Mouse (Mus musculus): Measurements from ENCODE around the gene Map1lc3b. TPM values are rescaled to one million over a fixed set of nuclear protein-coding genes. Genes with fewer than 3 reads are reported as not detected.

Gene Map1lc3b
- 203 and 251 TPM in 2 replicates for polyA plus RNA-seq (2015; fragmentation: Nextera tagmentation; extraction: Ambion mirVana)

DNA sequence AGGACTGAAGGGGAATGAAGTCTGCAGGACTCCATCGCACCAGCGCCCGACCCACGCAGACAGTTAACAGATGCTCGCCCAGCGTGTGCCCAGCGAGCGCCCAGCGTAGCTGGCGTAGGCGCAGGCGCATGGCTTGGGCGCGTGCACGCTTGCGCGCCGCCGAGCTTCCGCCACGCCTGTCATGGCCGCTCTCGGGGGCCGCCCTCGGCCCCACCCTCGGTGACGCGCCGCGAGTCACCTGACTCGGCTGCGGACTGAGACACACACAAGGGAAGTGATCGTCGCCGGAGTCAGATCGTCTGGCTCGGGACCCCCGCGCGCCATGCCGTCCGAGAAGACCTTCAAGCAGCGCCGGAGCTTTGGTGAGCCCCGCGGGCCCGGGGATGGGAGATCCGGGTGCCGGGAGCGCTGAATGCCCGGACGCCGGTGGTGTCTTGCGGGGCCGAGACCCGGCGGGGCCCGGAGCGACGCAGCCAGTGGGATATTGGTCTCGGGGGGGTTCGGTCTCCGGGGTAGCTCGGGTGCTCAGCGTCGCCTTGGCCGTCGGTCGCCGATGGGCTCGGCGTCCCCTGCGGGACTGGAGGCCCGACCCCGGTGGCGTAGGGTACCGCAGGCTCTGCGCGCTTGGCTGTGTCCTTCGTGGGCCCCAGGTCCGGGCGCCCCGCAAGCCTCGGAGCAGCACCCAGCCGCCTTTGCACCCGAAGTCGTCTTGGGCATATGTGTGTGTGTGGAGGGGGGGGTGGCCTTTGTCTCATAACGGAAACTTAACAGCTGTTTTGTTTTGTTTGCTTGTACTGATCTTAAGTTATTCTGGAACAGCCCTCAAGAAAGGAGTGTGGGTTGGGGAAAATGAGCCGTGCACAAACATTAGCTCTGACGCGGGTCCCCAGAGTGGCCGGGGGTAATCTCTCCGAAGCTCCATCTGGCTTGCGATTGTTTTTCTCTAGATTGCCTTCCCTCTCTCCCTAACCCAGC lies at the start of gene Map1lc3b:
Map1lc3b (plus strand) TSS at position 159 of the 975 bp plus-strand sequence.
- Histone ChIP-seq H3K27ac (ENCODE audit: low read length) (peak within 1 kb of the TSS; percentile 78), H3K4me2 (ENCODE audit: low read depth, low read length) (peak within 1 kb of the TSS; percentile 93), H3K9me3 (replicated peaks; ENCODE audit: control insufficient read depth, low read length) (no peaks in the 10 kb centered on the region), H3K36me3 (ENCODE audit: control insufficient read depth, insufficient read depth) (peaks cover 14% of the 10 kb centered on the region; the same call in 1 of the 2 replicates), H3K27me3 (ENCODE audit: control insufficient read depth, insufficient read depth, low read length) (no peaks in the 10 kb centered on the region), H3K4me3 (ENCODE audit: low read length) (peak within 1 kb of the TSS; percentile 93), H3K4me1 (ENCODE audit: control insufficient read depth, insufficient read depth, low read length) (peaks cover 24% of the 10 kb centered on the region), H3K9ac (ENCODE audit: low read length) (peak within 1 kb of the TSS; percentile 92)
- WGBS = under 1% methylated on average over 91 of the region's 94 CpGs
- peak; percentile 87 for ATAC-seq (replicated peaks; ENCODE audit: extremely low read depth, insufficient read depth, low FRiP score)

DNA sequence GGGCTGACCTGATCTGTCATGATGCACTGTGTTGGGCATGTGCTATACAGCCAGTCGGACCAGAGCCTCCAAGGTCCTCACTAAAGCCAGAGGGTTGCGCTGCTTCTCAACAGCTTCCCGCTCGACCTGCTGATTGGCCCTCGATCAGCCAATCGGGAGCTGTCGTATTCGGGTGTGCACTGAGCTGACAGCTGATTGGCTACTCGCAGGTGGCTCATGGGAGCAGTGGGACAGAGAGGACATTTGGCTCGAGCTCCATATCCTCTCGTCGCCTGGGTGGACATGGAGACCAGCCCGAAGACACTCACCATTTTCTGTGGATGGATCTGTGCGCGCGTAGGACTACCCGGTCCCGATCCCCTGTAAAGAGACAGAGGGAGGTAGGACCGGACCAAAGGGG lies 48.3 kb upstream of the Map1lc3b start:
- H3K9me3 ChIP-seq (replicated peaks; ENCODE audit: control insufficient read depth, low read length) = peaks cover 3% of the 10 kb centered on the region; the same call in 1 of the 2 replicates
- H3K27me3 ChIP-seq (ENCODE audit: control insufficient read depth, insufficient read depth, low read length) = peaks cover 12% of the 10 kb centered on the region
- no peak overlapping the region for H3K9ac ChIP-seq (ENCODE audit: low read length)
- no peaks in the 10 kb centered on the region for H3K4me1 ChIP-seq (ENCODE audit: control insufficient read depth, insufficient read depth, low read length)
- H3K4me2 ChIP-seq (ENCODE audit: low read depth, low read length) = no peak overlapping the region
- no peaks in the 10 kb centered on the region for H3K36me3 ChIP-seq (ENCODE audit: control insufficient read depth, insufficient read depth)
- no peak overlapping the region for H3K27ac ChIP-seq (ENCODE audit: low read length)
- no peak overlapping the region for H3K4me3 ChIP-seq (ENCODE audit: low read length)
- no peak for ATAC-seq (replicated peaks; ENCODE audit: extremely low read depth, insufficient read depth, low FRiP score)
- 69% methylated on average over 19 of the region's 19 CpGs for WGBS

DNA sequence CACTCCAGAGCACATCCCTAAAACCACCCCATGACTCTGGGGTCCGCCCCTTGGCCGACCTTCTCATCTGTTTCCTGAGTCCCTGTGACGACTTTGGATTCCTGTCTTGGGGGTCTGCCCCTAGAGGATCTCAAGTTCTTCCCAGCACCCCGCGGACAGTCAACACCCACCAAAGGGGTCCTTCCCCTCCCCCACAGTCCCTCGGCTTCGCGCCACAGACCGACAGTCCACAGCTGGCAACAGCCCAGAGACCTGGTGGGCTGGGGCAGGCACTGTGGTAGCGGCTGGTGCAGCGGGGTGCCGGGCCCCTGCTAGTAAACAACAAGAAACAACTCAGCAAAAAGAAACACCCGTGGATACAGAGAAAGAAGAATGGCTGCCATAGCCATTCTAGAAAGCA lies 47.3 kb upstream of the Map1lc3b start:
- WGBS = 62% methylated on average over 13 of the region's 13 CpGs
- H3K4me2 ChIP-seq (ENCODE audit: low read depth, low read length) = no peak overlapping the region
- no peak overlapping the region for H3K27ac ChIP-seq (ENCODE audit: low read length)
- no peaks in the 10 kb centered on the region for H3K36me3 ChIP-seq (ENCODE audit: control insufficient read depth, insufficient read depth)
- H3K9ac ChIP-seq (ENCODE audit: low read length) = no peak overlapping the region
- ATAC-seq (replicated peaks; ENCODE audit: extremely low read depth, insufficient read depth, low FRiP score) = no peak
- H3K9me3 ChIP-seq (replicated peaks; ENCODE audit: control insufficient read depth, low read length) = peaks cover 3% of the 10 kb centered on the region; the same call in 1 of the 2 replicates
- H3K27me3 ChIP-seq (ENCODE audit: control insufficient read depth, insufficient read depth, low read length) = peaks cover 13% of the 10 kb centered on the region
- H3K4me3 ChIP-seq (ENCODE audit: low read length) = no peak overlapping the region
- no peaks in the 10 kb centered on the region for H3K4me1 ChIP-seq (ENCODE audit: control insufficient read depth, insufficient read depth, low read length)

DNA sequence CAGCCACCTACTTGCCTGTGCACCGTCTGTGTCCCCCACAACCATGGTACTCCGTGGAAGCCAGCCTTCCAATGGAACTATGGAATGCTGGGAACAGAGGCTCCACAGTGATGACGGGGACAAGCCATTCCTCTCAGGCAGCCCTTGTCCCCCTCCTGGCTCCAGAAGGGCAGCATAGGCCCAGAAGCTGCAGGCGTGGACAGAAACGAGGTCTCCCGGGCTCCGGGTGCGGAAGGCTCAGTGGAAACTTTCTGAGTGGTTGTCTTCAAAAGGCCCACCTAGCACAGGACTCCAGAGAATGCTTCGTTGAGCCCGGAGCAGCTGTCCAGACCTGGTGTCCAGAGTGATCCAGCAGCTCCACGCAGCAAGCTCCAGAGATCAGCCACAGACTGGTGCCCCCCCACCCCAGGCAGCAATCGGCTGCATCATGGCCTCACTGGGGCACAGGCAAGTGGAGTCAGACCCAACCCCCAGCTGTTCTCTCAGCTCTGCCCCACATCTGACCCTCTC lies 45.8 kb upstream of the Map1lc3b start, which contains the start of gene 1700018B08Rik:
1700018B08Rik (minus strand) TSS at position 45 of the 510 bp plus-strand sequence.
- H3K4me1 ChIP-seq (ENCODE audit: control insufficient read depth, insufficient read depth, low read length) = no peaks in the 10 kb centered on the region
- peaks cover 12% of the 10 kb centered on the region for H3K27me3 ChIP-seq (ENCODE audit: control insufficient read depth, insufficient read depth, low read length)
- H3K4me2 ChIP-seq (ENCODE audit: low read depth, low read length) = no peak within 1 kb of the TSS
- H3K9me3 ChIP-seq (replicated peaks; ENCODE audit: control insufficient read depth, low read length) = peaks cover 3% of the 10 kb centered on the region; the same call in 1 of the 2 replicates
- no peak within 1 kb of the TSS for H3K4me3 ChIP-seq (ENCODE audit: low read length)
- no peak for ATAC-seq (replicated peaks; ENCODE audit: extremely low read depth, insufficient read depth, low FRiP score)
- 68% methylated on average over 12 of the region's 12 CpGs for WGBS
- no peak within 1 kb of the TSS for H3K9ac ChIP-seq (ENCODE audit: low read length)
- no peaks in the 10 kb centered on the region for H3K36me3 ChIP-seq (ENCODE audit: control insufficient read depth, insufficient read depth)
- H3K27ac ChIP-seq (ENCODE audit: low read length) = no peak within 1 kb of the TSS

DNA sequence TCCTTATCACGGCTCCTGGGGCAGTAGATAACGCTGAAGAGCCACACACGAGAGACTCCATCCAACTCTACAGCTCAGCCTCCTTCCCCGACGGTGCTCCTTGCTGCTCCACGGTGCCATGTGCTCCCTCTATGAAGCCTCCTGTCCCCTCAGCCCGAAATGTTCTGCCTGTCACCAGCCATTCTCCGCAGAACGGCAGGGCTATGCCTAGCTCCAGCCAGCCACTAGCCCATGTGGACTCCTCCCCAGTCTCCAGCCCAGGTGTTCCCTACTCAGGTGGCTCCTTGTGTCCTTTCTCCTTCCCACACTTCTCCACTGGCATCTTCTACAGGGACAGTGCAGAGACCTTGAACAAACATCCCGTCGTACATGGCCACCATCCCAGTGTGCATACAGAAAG lies 45.2 kb upstream of the Map1lc3b start:
- 39% methylated on average over 11 of the region's 11 CpGs for WGBS

DNA sequence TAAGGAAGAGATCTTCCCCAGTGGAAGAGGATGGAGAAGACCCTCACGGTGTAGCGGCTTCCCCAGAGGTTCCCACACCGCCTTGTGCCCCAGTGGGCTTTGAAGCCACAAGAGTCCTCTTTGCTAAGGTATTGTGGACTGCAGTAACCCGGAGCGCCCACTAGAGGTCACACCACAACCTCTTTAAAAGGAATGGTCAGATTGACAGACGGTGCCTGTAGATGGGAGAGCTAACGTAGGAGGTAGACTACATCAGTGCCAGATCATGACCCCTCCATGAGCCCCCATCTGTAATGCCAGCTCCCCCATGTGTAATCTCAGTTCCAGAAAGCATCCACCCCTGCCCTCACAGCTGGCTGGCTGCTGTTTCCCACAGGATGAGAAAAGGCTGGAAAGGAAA lies 43.0 kb upstream of the Map1lc3b start:
- ATAC-seq (replicated peaks; ENCODE audit: extremely low read depth, insufficient read depth, low FRiP score) = no peak
- Histone ChIP-seq H3K27ac (ENCODE audit: low read length) (no peak overlapping the region), H3K9me3 (replicated peaks; ENCODE audit: control insufficient read depth, low read length) (no peaks in the 10 kb centered on the region), H3K4me1 (ENCODE audit: control insufficient read depth, insufficient read depth, low read length) (no peaks in the 10 kb centered on the region), H3K4me3 (ENCODE audit: low read length) (no peak overlapping the region), H3K4me2 (ENCODE audit: low read depth, low read length) (no peak overlapping the region), H3K36me3 (ENCODE audit: control insufficient read depth, insufficient read depth) (peaks cover 5% of the 10 kb centered on the region; the same call in 1 of the 2 replicates), H3K9ac (ENCODE audit: low read length) (no peak overlapping the region), H3K27me3 (ENCODE audit: control insufficient read depth, insufficient read depth, low read length) (peaks cover 8% of the 10 kb centered on the region)
- WGBS = 3% methylated on average over 7 of the region's 7 CpGs

More for the DNA sequence above, 45.2 kb upstream of the Map1lc3b start:
- Histone ChIP-seq H3K27me3 (ENCODE audit: control insufficient read depth, insufficient read depth, low read length) (peaks cover 8% of the 10 kb centered on the region), H3K4me1 (ENCODE audit: control insufficient read depth, insufficient read depth, low read length) (no peaks in the 10 kb centered on the region), H3K9ac (ENCODE audit: low read length) (no peak overlapping the region), H3K4me3 (ENCODE audit: low read length) (no peak overlapping the region), H3K4me2 (ENCODE audit: low read depth, low read length) (no peak overlapping the region), H3K36me3 (ENCODE audit: control insufficient read depth, insufficient read depth) (no peaks in the 10 kb centered on the region), H3K9me3 (replicated peaks; ENCODE audit: control insufficient read depth, low read length) (peaks cover 3% of the 10 kb centered on the region; the same call in 1 of the 2 replicates), H3K27ac (ENCODE audit: low read length) (no peak overlapping the region)
- ATAC-seq (replicated peaks; ENCODE audit: extremely low read depth, insufficient read depth, low FRiP score) = no peak

DNA sequence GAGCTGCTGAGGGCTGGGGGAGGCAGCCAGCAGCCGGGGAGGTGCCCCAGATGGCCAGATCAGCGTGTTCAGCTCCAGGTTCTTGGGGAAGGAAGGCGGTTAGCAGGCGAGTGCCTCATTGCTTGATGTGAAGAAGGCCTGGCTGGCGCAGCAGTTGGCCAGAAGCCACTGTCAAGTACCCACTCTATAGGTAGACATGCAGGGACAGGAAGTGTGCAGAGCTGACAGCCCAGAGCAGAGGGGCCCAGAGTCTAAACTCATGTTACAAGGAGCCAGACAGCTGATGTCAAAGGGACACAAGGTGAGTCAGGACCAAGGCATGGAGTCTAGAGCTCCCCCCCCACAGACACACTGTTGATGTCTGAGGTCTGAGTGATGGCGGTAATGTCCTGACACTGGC lies 40.1 kb upstream of the Map1lc3b start:
- ATAC-seq (replicated peaks; ENCODE audit: extremely low read depth, insufficient read depth, low FRiP score) = no peak
- Histone ChIP-seq H3K4me3 (ENCODE audit: low read length) (no peak overlapping the region), H3K27me3 (ENCODE audit: control insufficient read depth, insufficient read depth, low read length) (peaks cover 2% of the 10 kb centered on the region; the same call in 1 of the 2 replicates), H3K36me3 (ENCODE audit: control insufficient read depth, insufficient read depth) (peaks cover 22% of the 10 kb centered on the region), H3K27ac (ENCODE audit: low read length) (no peak overlapping the region), H3K9me3 (replicated peaks; ENCODE audit: control insufficient read depth, low read length) (no peaks in the 10 kb centered on the region), H3K4me2 (ENCODE audit: low read depth, low read length) (no peak overlapping the region), H3K9ac (ENCODE audit: low read length) (no peak overlapping the region), H3K4me1 (ENCODE audit: control insufficient read depth, insufficient read depth, low read length) (no peaks in the 10 kb centered on the region)
- 64% methylated on average over 6 of the region's 6 CpGs for WGBS

DNA sequence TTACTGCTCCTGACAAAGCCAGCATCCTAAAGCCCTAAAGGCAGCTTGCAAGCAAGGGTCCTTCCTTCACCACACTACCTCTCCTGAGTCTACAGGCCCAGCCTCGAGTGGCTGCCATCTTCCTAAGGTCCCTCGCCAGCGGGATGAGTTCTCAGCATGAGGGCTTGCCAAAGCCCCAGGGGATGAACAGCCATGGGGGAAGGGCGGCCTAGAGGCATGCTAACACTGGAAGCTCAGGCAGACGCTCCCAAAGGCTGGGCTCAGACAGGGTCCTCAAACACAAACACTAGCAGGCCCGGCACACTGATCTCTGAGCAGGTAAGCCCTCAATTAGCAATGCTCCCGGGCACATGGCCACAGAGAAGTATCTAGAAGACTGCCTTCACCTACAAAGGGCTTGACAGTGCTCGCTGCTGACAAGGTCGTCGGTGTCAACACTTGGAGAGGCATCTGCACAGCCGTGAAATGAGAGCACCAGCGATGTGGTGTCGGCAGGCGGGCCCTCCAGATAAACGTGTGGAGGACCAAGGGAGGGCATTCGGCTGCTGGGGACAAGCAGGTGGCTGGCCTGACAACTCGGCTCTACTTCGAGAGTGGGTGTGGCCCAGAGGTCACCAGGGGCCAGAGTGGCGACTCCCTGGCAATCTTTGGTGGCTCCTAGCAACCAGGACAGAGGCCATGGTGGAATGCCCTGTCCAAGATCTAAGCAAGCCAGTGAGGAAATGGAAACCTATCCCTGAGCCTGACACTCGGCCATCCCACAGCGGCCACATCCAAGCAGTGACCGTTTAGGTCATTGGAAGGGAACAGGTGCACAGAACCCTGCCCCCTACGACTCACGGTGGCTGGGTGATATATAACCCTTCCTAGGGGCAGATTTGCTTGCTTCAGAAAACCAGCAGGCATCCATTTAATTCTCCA lies 38.8 kb upstream of the Map1lc3b start:
- Histone ChIP-seq H3K9me3 (replicated peaks; ENCODE audit: control insufficient read depth, low read length) (no peaks in the 10 kb centered on the region), H3K4me3 (ENCODE audit: low read length) (no peak overlapping the region), H3K4me1 (ENCODE audit: control insufficient read depth, insufficient read depth, low read length) (no peaks in the 10 kb centered on the region), H3K27me3 (ENCODE audit: control insufficient read depth, insufficient read depth, low read length) (peaks cover 2% of the 10 kb centered on the region; the same call in 1 of the 2 replicates), H3K36me3 (ENCODE audit: control insufficient read depth, insufficient read depth) (peaks cover 22% of the 10 kb centered on the region), H3K27ac (ENCODE audit: low read length) (no peak overlapping the region), H3K4me2 (ENCODE audit: low read depth, low read length) (no peak overlapping the region), H3K9ac (ENCODE audit: low read length) (no peak overlapping the region)
- ATAC-seq (replicated peaks; ENCODE audit: extremely low read depth, insufficient read depth, low FRiP score) = no peak
- 53% methylated on average over 24 of the region's 24 CpGs for WGBS
